13 mouse cellular contexts compared by ENCODE assay signal in genomic region chr2:166197064-166197463, GRCm38 (mm10). TPM values are rescaled to one million over a fixed set of nuclear protein-coding genes. Genes with fewer than 3 reads are reported as not detected.
DNase-seq lines count a peak whose midpoint lies in the region; ATAC-seq lines count a peak whose summit lies in the region.
"Had no signal": no experiment of that assay in that cellular context is flagged by ENCODE, and none has a peak within 500 bp of the region (broad histone marks: within the 10 kb centered on the region; RNA-seq: fewer than 3 reads in every experiment).

No protein-coding gene starts in this region.

- H3K4me1 ChIP-seq in kidney, embryonic 16.5 days (ENCODE audit: insufficient read depth, low read length) = peaks cover 22% of the 10 kb centered on the region
- peaks cover 55% of the 10 kb centered on the region for H3K4me1 ChIP-seq in heart, embryonic 10.5 days

- H3K4me2 ChIP-seq in kidney, embryonic 16.5 days (replicated peaks; ENCODE audit: low read depth, low read length) = no peak overlapping the region
- H3K4me2 ChIP-seq: hindbrain, embryonic 14.5 days; neural tube, embryonic 13.5 days had no signal

- H3K9ac ChIP-seq in kidney, embryonic 16.5 days (replicated peaks; ENCODE audit: low read length) = no peak overlapping the region
- H3K9ac ChIP-seq: hindbrain, embryonic 14.5 days; neural tube, embryonic 13.5 days had no signal

- no peak for ATAC-seq in kidney, embryonic 16.5 days (ENCODE audit: low FRiP score, low TSS enrichment)

- no peak overlapping the region for H3K27ac ChIP-seq in kidney, embryonic 16.5 days (ENCODE audit: low read length)
- H3K27ac ChIP-seq in heart, embryonic 10.5 days = peak overlapping the region; percentile 65
- H3K27ac ChIP-seq: hindbrain, embryonic 14.5 days; neural tube, embryonic 13.5 days had no signal

- no peak overlapping the region for H3K4me3 ChIP-seq in kidney, embryonic 16.5 days (ENCODE audit: low read length)
- no peak overlapping the region; the same call in 1 of the 2 replicates for H3K4me3 ChIP-seq in heart, embryonic 10.5 days
- H3K4me3 ChIP-seq: neural tube, embryonic 13.5 days had no signal

- 52% methylated on average over 6 of the region's 6 CpGs for WGBS in kidney, embryonic 16.5 days
- 37% methylated on average over 6 of the region's 6 CpGs for WGBS in heart, embryonic 10.5 days

- peak; percentile 24 for DNase-seq in kidney, adult 11 months
- peak; percentile 46 for DNase-seq in embryo, embryonic 10.5 days (ENCODE audit: low spot score)
- no peak for DNase-seq in heart, embryonic 10.5 days (ENCODE audit: low spot score)
- DNase-seq in kidney, postnatal 36 days = peak; percentile 48 to 78
- DNase-seq in spleen, postnatal 14 days (ENCODE audit: low spot score in 2 of 2) = no peak
- DNase-seq in testis, postnatal 14 days (ENCODE audit: low spot score) = no peak
- no peak for DNase-seq in layer of hippocampus, adult 11-12 months (ENCODE audit: low spot score)
- DNase-seq: cerebellum, postnatal 25 days; midbrain, embryonic 14.5 days; thymus, postnatal 14 days had no signal

- H3K36me3 ChIP-seq in kidney, embryonic 16.5 days (ENCODE audit: insufficient read depth, low read length) = no peaks in the 10 kb centered on the region
- no peaks in the 10 kb centered on the region for H3K36me3 ChIP-seq in heart, embryonic 10.5 days
- H3K36me3 ChIP-seq: neural tube, embryonic 13.5 days had no signal

- peaks cover 3% of the 10 kb centered on the region; the same call in 1 of the 2 replicates for H3K9me3 ChIP-seq in kidney, embryonic 16.5 days (ENCODE audit: low read length)
- H3K9me3 ChIP-seq in heart, embryonic 10.5 days = no peaks in the 10 kb centered on the region
- H3K9me3 ChIP-seq: neural tube, embryonic 13.5 days had no signal

- H3K27me3 ChIP-seq in kidney, embryonic 16.5 days (ENCODE audit: insufficient read depth, low read length) = peaks cover 2% of the 10 kb centered on the region; the same call in 1 of the 2 replicates
- peaks cover 21% of the 10 kb centered on the region; the same call in 1 of the 2 replicates for H3K27me3 ChIP-seq in heart, embryonic 10.5 days (ENCODE audit: insufficient read depth, poor library complexity, severe bottlenecking)

RNA-seq across cellular contexts. Expression of gene Sulf2, which starts 41.6 kb away (rescaled TPM):
- 52.7 and 54.8 TPM in 2 replicates for polyA plus RNA-seq in kidney, embryonic 16.5 days (2015; fragmentation: Nextera tagmentation; extraction: Ambion mirVana)
- polyA plus RNA-seq in heart, embryonic 10.5 days (2016; fragmentation: Nextera tagmentation; extraction: Ambion mirVana) = 94.7 and 103 TPM in 2 replicates

Comparison
In these comparisons a context has a peak if more than half of its experiments do, and no peak if none do; other contexts are left out.
1. DNase-seq: peak in kidney, adult 11 months (single experiment), embryo, embryonic 10.5 days (single experiment) and kidney, postnatal 36 days (2 of 2); none in heart, embryonic 10.5 days (single experiment), spleen, postnatal 14 days (0 of 2), testis, postnatal 14 days (single experiment) and layer of hippocampus, adult 11-12 months (single experiment).